Mouse (Mus musculus) layer of hippocampus, postnatal 25 days (tissue): ENCODE measurements around the gene Drc7. TPM values are rescaled to one million over a fixed set of nuclear protein-coding genes. Genes with fewer than 3 reads are reported as not detected.
A peak's percentile ranks its signal among the peaks of the same experiment; 100 is the strongest.
"Not testable (repeated sequence)": the region's sequence is repeated elsewhere in the genome, so short reads cannot be mapped to it uniquely, and the experiment has no call there.

Experiments used
- DNase-seq, 2 experiments: peaks; one replicate each; pipeline ENCODE4 v3.0.0; 2022; ENCODE audit warnings: mixed read lengths in 2 of 2, low spot score in 1 of 2; ENCODE audit errors: extremely low spot score in 1 of 2
- total RNA-seq, 2 experiments: library from RNA; stranded (reverse); gene quantifications; 2 replicates each; pipeline ENCODE4 v1.2.3; 2021

The Drc7 gene
- 1 to 10 TPM; 1.4 to 1.5 TPM for total RNA-seq

- no peak for DNase-seq
These were observed at the start of gene Drc7 for GRCm38 (mm10) chr8:95054927-95055510. Gene Drc7, plus strand, starts transcription at chr8:95055103.

GRCm38 (mm10) chr8:95012442-95012919, 42.4 kb upstream of the Drc7 start:
- no peak for DNase-seq

GRCm38 (mm10) chr8:95015866-95016265, 39.0 kb upstream of the Drc7 start:
- no peak for DNase-seq

- DNase-seq: no peak
These were observed 38.2 kb upstream of the Drc7 start for GRCm38 (mm10) chr8:95016684-95017083.

- no peak for DNase-seq
These were observed 37.5 kb upstream of the Drc7 start, which contains the start of gene Adgrg3 for GRCm38 (mm10) chr8:95017451-95017850. Gene Adgrg3, plus strand, starts transcription at chr8:95017692.

GRCm38 (mm10) chr8:95017969-95018635, 36.8 kb upstream of the Drc7 start:
- DNase-seq: no peak

GRCm38 (mm10) chr8:95020293-95020777, 34.6 kb upstream of the Drc7 start:
- DNase-seq: no peak

GRCm38 (mm10) chr8:95020821-95021220, 34.1 kb upstream of the Drc7 start:
- no peak for DNase-seq

- no peak for DNase-seq
These were observed 31.7 kb upstream of the Drc7 start for GRCm38 (mm10) chr8:95023201-95023600.

- no peak for DNase-seq
These were observed 30.5 kb upstream of the Drc7 start for GRCm38 (mm10) chr8:95024387-95024786.

- DNase-seq: peak in 1 of 2 experiments; percentile 36
These were observed 29.5 kb upstream of the Drc7 start for GRCm38 (mm10) chr8:95025421-95025820.

- not testable (repeated sequence) for DNase-seq
These were observed 26.5 kb upstream of the Drc7 start for GRCm38 (mm10) chr8:95028391-95028790.

- peak in 1 of 2 experiments; percentile 9 for DNase-seq
These were observed 17.6 kb upstream of the Drc7 start for GRCm38 (mm10) chr8:95037106-95037925.

- DNase-seq: no peak
These were observed 12.8 kb upstream of the Drc7 start for GRCm38 (mm10) chr8:95041883-95042784.

GRCm38 (mm10) chr8:95044811-95045210, 10.1 kb upstream of the Drc7 start:
- DNase-seq: no peak

- no peak for DNase-seq
These were observed 7.9 kb upstream of the Drc7 start for GRCm38 (mm10) chr8:95046982-95047381.

GRCm38 (mm10) chr8:95047884-95048680, 6.8 kb upstream of the Drc7 start:
- no peak for DNase-seq

- DNase-seq: no peak
These were observed 5.3 kb upstream of the Drc7 start for GRCm38 (mm10) chr8:95049636-95050035.

GRCm38 (mm10) chr8:95054438-95054837, 465 bp upstream of the Drc7 start:
- no peak for DNase-seq
